Comparison of ENCODE assay signal across 13 mouse cellular contexts in the genomic region with DNA sequence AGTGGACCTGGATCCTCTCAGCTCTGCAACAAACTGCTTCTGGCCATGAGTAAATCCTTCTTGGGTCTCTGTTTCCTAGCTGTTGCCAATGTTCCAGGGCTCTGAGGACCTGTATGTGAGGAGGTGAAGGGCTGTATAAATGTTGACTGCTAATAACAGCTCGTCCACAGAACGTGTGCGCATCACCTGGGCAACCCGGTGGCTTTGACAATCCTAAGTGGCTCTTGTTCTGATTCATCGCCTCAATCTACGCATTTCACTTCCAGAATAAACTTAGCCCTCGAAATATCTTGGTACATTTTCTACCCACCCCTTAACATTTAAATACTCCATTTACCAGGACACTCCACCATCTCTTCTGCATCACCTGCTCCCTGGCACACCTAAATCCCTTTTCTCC. TPM values are rescaled to one million over a fixed set of nuclear protein-coding genes. Genes with fewer than 3 reads are reported as not detected.
DNase-seq lines count a peak whose midpoint lies in the region; ATAC-seq and TF ChIP-seq lines count a peak whose summit lies in the region.
"Had no signal": no experiment of that assay in that cellular context is flagged by ENCODE, and none has a peak within 500 bp of the region (broad histone marks: within the 10 kb centered on the region; RNA-seq: fewer than 3 reads in every experiment).

No protein-coding gene starts in this region.

- no peaks in the 10 kb centered on the region for H3K9me3 ChIP-seq in heart, embryonic 12.5 days (replicated peaks)
- H3K9me3 ChIP-seq in stomach, embryonic 16.5 days (replicated peaks; ENCODE audit: control insufficient read depth, low read length), result no peaks in the 10 kb centered on the region
- no peaks in the 10 kb centered on the region for H3K9me3 ChIP-seq in stomach, postnatal 0 days (ENCODE audit: control insufficient read depth, low read length)
- H3K9me3 ChIP-seq in hindbrain, embryonic 16.5 days (ENCODE audit: control insufficient read depth, low read length), result no peaks in the 10 kb centered on the region

- 88% methylated on average over 7 of the region's 7 CpGs for WGBS in heart, embryonic 12.5 days
- 83% methylated on average over 7 of the region's 7 CpGs for WGBS in stomach, embryonic 16.5 days
- 88% methylated on average over 7 of the region's 7 CpGs for WGBS in stomach, postnatal 0 days
- WGBS in lung, adult 2 months, result 67% methylated on average over 7 of the region's 7 CpGs
- 91% methylated on average over 7 of the region's 7 CpGs for WGBS in hindbrain, embryonic 16.5 days

- DNase-seq in heart, adult 9 months (ENCODE audit: low spot score in 2 of 2), result no peak
- DNase-seq in stomach, postnatal 0 days (ENCODE audit: low spot score), result no peak
- peak; percentile 46 for DNase-seq in lung, adult 2 months
- no peak for DNase-seq in kidney, postnatal 4 days
- no peak for DNase-seq in spleen, adult 12 weeks (ENCODE audit: low spot score)
- DNase-seq: adrenal gland, adult 2 months; cerebellum, adult 18-20 months; layer of hippocampus, adult 9-11 months; liver, postnatal 0 days had no signal

- H3K27ac ChIP-seq in heart, embryonic 12.5 days (ENCODE audit: poor library complexity, severe bottlenecking), result no peak overlapping the region
- H3K27ac ChIP-seq in stomach, embryonic 16.5 days (ENCODE audit: low read length), result no peak overlapping the region
- H3K27ac ChIP-seq in stomach, postnatal 0 days (replicated peaks), result no peak overlapping the region
- H3K27ac ChIP-seq in hindbrain, embryonic 16.5 days (ENCODE audit: low read depth, low read length), result no peak overlapping the region
- H3K27ac ChIP-seq: hindbrain, embryonic 14.5 days had no signal

- TF ChIP-seq EP300 in stomach, postnatal 0 days (optimal IDR thresholded peaks at IDR 0.05), result no peak

- no peaks in the 10 kb centered on the region for H3K36me3 ChIP-seq in heart, embryonic 12.5 days
- no peaks in the 10 kb centered on the region for H3K36me3 ChIP-seq in stomach, embryonic 16.5 days (ENCODE audit: control insufficient read depth, insufficient read depth, low read length)
- no peaks in the 10 kb centered on the region for H3K36me3 ChIP-seq in stomach, postnatal 0 days (ENCODE audit: control insufficient read depth, insufficient read depth, low read length)
- H3K36me3 ChIP-seq in hindbrain, embryonic 16.5 days (ENCODE audit: control insufficient read depth, insufficient read depth, low read length), result no peaks in the 10 kb centered on the region

- peaks cover 4% of the 10 kb centered on the region; the same call in 1 of the 2 replicates for H3K27me3 ChIP-seq in heart, embryonic 12.5 days (replicated peaks)
- no peaks in the 10 kb centered on the region for H3K27me3 ChIP-seq in stomach, embryonic 16.5 days (ENCODE audit: control insufficient read depth, insufficient read depth, low read length)
- no peaks in the 10 kb centered on the region for H3K27me3 ChIP-seq in stomach, postnatal 0 days (ENCODE audit: control insufficient read depth, insufficient read depth, low read length)
- H3K27me3 ChIP-seq in hindbrain, embryonic 16.5 days (replicated peaks; ENCODE audit: control insufficient read depth, insufficient read depth, low read length), result no peaks in the 10 kb centered on the region

- ATAC-seq in heart, embryonic 12.5 days (ENCODE audit: insufficient number of reproducible peaks, low FRiP score), result no peak
- no peak for ATAC-seq in stomach, embryonic 16.5 days (ENCODE audit: insufficient read depth, low FRiP score)
- ATAC-seq in stomach, postnatal 0 days (ENCODE audit: low FRiP score, low TSS enrichment), result no peak
- no peak for ATAC-seq in hindbrain, embryonic 16.5 days
- ATAC-seq: liver, postnatal 0 days had no signal

- H3K4me3 ChIP-seq in heart, embryonic 12.5 days, result no peak overlapping the region
- no peak overlapping the region for H3K4me3 ChIP-seq in stomach, embryonic 16.5 days (replicated peaks; ENCODE audit: low read length)
- no peak overlapping the region for H3K4me3 ChIP-seq in stomach, postnatal 0 days (ENCODE audit: low read depth, low read length)
- no peak overlapping the region for H3K4me3 ChIP-seq in lung, adult 2 months (replicated peaks; ENCODE audit: extremely low read depth, low read depth, low read length)
- no peak overlapping the region for H3K4me3 ChIP-seq in hindbrain, embryonic 16.5 days (ENCODE audit: low read length)

- TF ChIP-seq POLR2A in lung, adult 2 months (IDR thresholded peaks at IDR 0.05; ENCODE audit: borderline replicate concordance, extremely low read depth, low read depth, low read length), result no peak

- peaks cover 20% of the 10 kb centered on the region for H3K4me1 ChIP-seq in heart, embryonic 12.5 days (replicated peaks)
- peaks cover 13% of the 10 kb centered on the region for H3K4me1 ChIP-seq in stomach, embryonic 16.5 days (ENCODE audit: control insufficient read depth, insufficient read depth, low read length)
- H3K4me1 ChIP-seq in stomach, postnatal 0 days (replicated peaks; ENCODE audit: control insufficient read depth, insufficient read depth), result no peaks in the 10 kb centered on the region
- H3K4me1 ChIP-seq in lung, adult 2 months (ENCODE audit: control insufficient read depth, insufficient read depth, low read length), result peaks cover 8% of the 10 kb centered on the region; the same call in 1 of the 2 replicates
- peaks cover 17% of the 10 kb centered on the region for H3K4me1 ChIP-seq in hindbrain, embryonic 16.5 days (ENCODE audit: control insufficient read depth, insufficient read depth, low read depth, low read length)

- H3K9ac ChIP-seq in heart, embryonic 12.5 days, result no peak overlapping the region
- no peak overlapping the region for H3K9ac ChIP-seq in stomach, embryonic 16.5 days (ENCODE audit: low read length)
- H3K9ac ChIP-seq in stomach, postnatal 0 days (ENCODE audit: low read length), result no peak overlapping the region
- no peak overlapping the region for H3K9ac ChIP-seq in hindbrain, embryonic 16.5 days (ENCODE audit: low read depth, low read length)
- H3K9ac ChIP-seq: hindbrain, embryonic 14.5 days; liver, postnatal 0 days had no signal

- peak overlapping the region; percentile 50 for H3K4me2 ChIP-seq in heart, embryonic 12.5 days
- peak overlapping the region; percentile 36; the same call in 1 of the 2 replicates for H3K4me2 ChIP-seq in stomach, embryonic 16.5 days (ENCODE audit: low read depth, low read length)
- no peak overlapping the region for H3K4me2 ChIP-seq in stomach, postnatal 0 days (replicated peaks; ENCODE audit: low read depth)
- H3K4me2 ChIP-seq in hindbrain, embryonic 16.5 days (ENCODE audit: low read length), result no peak overlapping the region
- H3K4me2 ChIP-seq: hindbrain, embryonic 14.5 days had no signal

- TF ChIP-seq CTCF in stomach, postnatal 0 days (IDR thresholded peaks at IDR 0.05; ENCODE audit: low read depth), result no peak
- no peak for TF ChIP-seq CTCF in lung, adult 2 months (IDR thresholded peaks at IDR 0.05; ENCODE audit: insufficient read depth, low read length)

RNA-seq across cellular contexts. Expression of a gene that starts 34.1 kb away (rescaled TPM):
- 1.9 and 3.1 TPM in 2 replicates for polyA plus RNA-seq in heart, embryonic 12.5 days (2016; fragmentation: Nextera tagmentation; extraction: Ambion mirVana)
- 4.1 and 5.5 TPM in 2 replicates for polyA plus RNA-seq in stomach, embryonic 16.5 days (2015; fragmentation: Nextera tagmentation; extraction: Ambion mirVana)
- polyA plus RNA-seq in stomach, postnatal 0 days (2015; fragmentation: Nextera tagmentation; extraction: Ambion mirVana), result 2.3 and 2.4 TPM in 2 replicates
- polyA plus RNA-seq in lung, adult 2 months (2012; rRNA removed), result 47.4 and 85.7 TPM in 2 replicates
- polyA plus RNA-seq in hindbrain, embryonic 16.5 days (2015; fragmentation: Nextera tagmentation; extraction: Ambion mirVana), result 3.2 and 4.2 TPM in 2 replicates

Comparison
In these comparisons a context has a peak if more than half of its experiments do, and no peak if none do; other contexts are left out.
1. H3K4me2 ChIP-seq: peak in heart, embryonic 12.5 days (single experiment) and stomach, embryonic 16.5 days (single experiment); none in stomach, postnatal 0 days (single experiment) and hindbrain, embryonic 16.5 days (single experiment).